Mouse (Mus musculus): Measurements from ENCODE around the gene Atxn1l. TPM values are rescaled to one million over a fixed set of nuclear protein-coding genes. Genes with fewer than 3 reads are reported as not detected.
A peak's percentile ranks its signal among the peaks of the same experiment; 100 is the strongest.

Gene Atxn1l
- total RNA-seq (2014; rRNA removed; ENCODE audit: low replicate concordance) (12.6 and 13.8 TPM in 2 replicates), polyA plus RNA-seq (2015; fragmentation: Nextera tagmentation; extraction: Ambion mirVana) (2.4 and 3.3 TPM in 2 replicates)

- peak within 1 kb of the TSS; percentile 82 for H3K27ac ChIP-seq (ENCODE audit: low read depth)
- H3K9ac ChIP-seq (replicated peaks; ENCODE audit: low read depth, low read length), result peak within 1 kb of the TSS; percentile 97
- peaks cover 21% of the 10 kb centered on the region for H3K36me3 ChIP-seq (replicated peaks; ENCODE audit: control insufficient read depth, insufficient read depth, low read length)
- peak within 1 kb of the TSS; percentile 84 for H3K4me2 ChIP-seq (ENCODE audit: low read depth, low read length)
- no peaks in the 10 kb centered on the region for H3K27me3 ChIP-seq (ENCODE audit: control insufficient read depth, insufficient read depth, low read length)
- TF ChIP-seq EP300 (IDR thresholded peaks at IDR 0.05; ENCODE audit: low read depth) (no peak), CTCF (IDR thresholded peaks at IDR 0.05; ENCODE audit: low read depth) (peak; percentile 61)
- under 1% methylated on average over 56 of the region's 59 CpGs for WGBS
- H3K4me3 ChIP-seq (ENCODE audit: low read depth, low read length), result peak within 1 kb of the TSS; percentile 96
- H3K9me3 ChIP-seq (replicated peaks; ENCODE audit: control insufficient read depth, low read length), result no peaks in the 10 kb centered on the region
- peak; percentile 88 for ATAC-seq (ENCODE audit: insufficient read depth, low read depth)
- peak; percentile 72 for DNase-seq (ENCODE audit: low spot score)
- peaks cover 7% of the 10 kb centered on the region; the same call in 1 of the 2 replicates for H3K4me1 ChIP-seq (ENCODE audit: control insufficient read depth, insufficient read depth)
These were observed at the start of gene Atxn1l for GRCm38 (mm10) chr8:109737237-109738048. TSS of gene Atxn1l (minus strand) at chr8:109737739.

DNA sequence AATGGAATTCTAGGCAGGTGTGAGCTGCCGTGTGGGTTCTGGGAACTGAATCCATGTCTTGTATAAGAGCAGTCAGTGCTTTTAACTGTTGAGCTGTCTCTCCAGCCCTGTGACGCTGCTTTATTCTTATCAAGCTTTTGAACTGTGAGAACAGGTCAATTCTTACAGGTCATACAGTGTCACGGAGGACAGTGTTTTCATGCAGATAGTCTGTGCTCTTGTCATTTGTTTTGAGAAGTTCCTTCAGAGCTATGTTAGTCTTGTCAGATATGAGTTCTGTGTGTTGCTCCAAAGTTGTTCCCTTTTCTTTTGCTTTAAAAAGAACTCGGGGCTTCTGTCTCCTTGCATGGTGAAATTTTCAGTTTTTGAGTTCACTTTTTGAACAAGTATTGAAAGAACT is 43.0 kb upstream of the Atxn1l start:
- Histone ChIP-seq H3K36me3 (replicated peaks; ENCODE audit: control insufficient read depth, insufficient read depth, low read length) (no peaks in the 10 kb centered on the region), H3K9ac (replicated peaks; ENCODE audit: low read depth, low read length) (no peak overlapping the region), H3K4me3 (ENCODE audit: low read depth, low read length) (no peak overlapping the region; the same call in 1 of the 2 replicates), H3K4me2 (ENCODE audit: low read depth, low read length) (no peak overlapping the region), H3K9me3 (replicated peaks; ENCODE audit: control insufficient read depth, low read length) (no peaks in the 10 kb centered on the region), H3K4me1 (ENCODE audit: control insufficient read depth, insufficient read depth) (peaks cover 12% of the 10 kb centered on the region), H3K27ac (ENCODE audit: low read depth) (no peak overlapping the region), H3K27me3 (ENCODE audit: control insufficient read depth, insufficient read depth, low read length) (no peaks in the 10 kb centered on the region)
- TF ChIP-seq CTCF (IDR thresholded peaks at IDR 0.05; ENCODE audit: low read depth) (no peak), EP300 (IDR thresholded peaks at IDR 0.05; ENCODE audit: low read depth) (no peak)
- WGBS, result 28% methylated on average over 4 of the region's 4 CpGs
- ATAC-seq (ENCODE audit: insufficient read depth, low read depth) (no peak), DNase-seq (ENCODE audit: low spot score) (no peak)

DNA sequence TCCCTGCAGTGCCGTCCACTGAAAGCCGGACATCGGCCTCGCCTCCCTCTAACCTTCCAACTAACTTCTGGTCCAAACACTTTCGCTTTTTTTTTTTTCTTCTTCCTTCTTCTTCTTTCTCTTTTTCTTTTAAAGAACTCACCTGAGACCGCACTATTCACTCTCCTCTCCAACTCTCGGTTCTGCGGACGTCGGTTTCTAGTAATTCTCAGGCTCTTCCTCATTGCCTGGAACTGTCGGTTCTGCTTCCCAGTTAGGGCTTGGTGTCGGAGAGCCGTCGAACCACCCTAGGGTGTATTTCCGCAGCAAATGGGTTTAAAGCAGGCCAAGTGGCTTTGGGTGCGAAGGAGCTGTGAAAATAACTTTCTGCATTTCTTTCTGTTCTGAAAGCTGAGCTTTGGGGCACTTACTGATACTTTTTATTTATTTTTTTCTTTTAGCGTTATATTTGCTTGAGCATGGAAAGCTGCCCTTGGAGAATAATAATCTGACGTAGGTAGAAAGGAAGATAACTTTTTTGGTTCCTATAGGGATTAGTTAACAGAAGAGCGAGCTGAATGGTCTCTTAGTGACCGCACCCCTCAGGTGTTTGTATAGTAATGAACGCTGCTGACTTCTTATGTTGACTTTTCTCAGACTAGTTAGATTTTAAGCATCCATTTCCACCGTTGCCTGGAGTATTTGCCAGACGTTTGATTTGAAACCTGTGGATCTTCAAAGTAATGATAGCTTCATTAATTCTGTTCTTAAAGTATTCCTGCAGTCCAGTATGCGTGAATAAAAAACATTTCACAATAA is 42.1 kb upstream of the Atxn1l start:
- peak overlapping the region; percentile 100 for H3K4me3 ChIP-seq (ENCODE audit: low read depth, low read length)
- H3K27ac ChIP-seq (ENCODE audit: low read depth), result peak overlapping the region; percentile 99
- DNase-seq (ENCODE audit: low spot score) (no peak), ATAC-seq (ENCODE audit: insufficient read depth, low read depth) (no peak)
- 14% methylated on average over 24 of the region's 24 CpGs for WGBS
- H3K4me1 ChIP-seq (ENCODE audit: control insufficient read depth, insufficient read depth), result peaks cover 12% of the 10 kb centered on the region
- peak overlapping the region; percentile 67 for H3K4me2 ChIP-seq (ENCODE audit: low read depth, low read length)
- H3K9ac ChIP-seq (replicated peaks; ENCODE audit: low read depth, low read length), result peak overlapping the region; percentile 96
- no peaks in the 10 kb centered on the region for H3K27me3 ChIP-seq (ENCODE audit: control insufficient read depth, insufficient read depth, low read length)
- no peaks in the 10 kb centered on the region for H3K36me3 ChIP-seq (replicated peaks; ENCODE audit: control insufficient read depth, insufficient read depth, low read length)
- H3K9me3 ChIP-seq (replicated peaks; ENCODE audit: control insufficient read depth, low read length), result no peaks in the 10 kb centered on the region
- TF ChIP-seq EP300 (IDR thresholded peaks at IDR 0.05; ENCODE audit: low read depth), result no peak
- no peak for TF ChIP-seq CTCF (IDR thresholded peaks at IDR 0.05; ENCODE audit: low read depth)

DNA sequence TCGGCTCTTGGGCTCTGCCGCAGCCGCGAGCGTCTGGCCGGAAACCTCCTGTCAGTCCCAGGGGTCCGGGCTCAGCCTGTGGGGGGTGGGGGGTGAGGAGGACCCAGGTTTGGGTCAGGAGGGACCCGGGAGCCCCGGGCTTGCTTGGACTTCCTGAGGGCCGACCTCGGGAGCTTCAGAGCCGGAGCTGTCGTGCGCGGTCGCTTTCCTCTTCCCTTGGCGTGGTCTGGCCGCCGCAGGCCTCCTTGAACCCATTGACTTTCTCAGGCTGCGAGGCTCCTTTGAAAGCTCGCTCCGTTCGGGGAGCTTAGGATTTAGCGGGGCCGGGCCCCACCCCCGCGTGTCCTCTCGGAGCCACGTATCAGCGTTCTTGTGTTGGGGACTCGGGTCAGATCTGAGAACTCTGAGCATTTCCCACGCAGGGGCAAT is 41.5 kb upstream of the Atxn1l start:
- ATAC-seq (ENCODE audit: insufficient read depth, low read depth), result peak; percentile 37
- WGBS, result 0% methylated on average over 27 of the region's 32 CpGs
- no peak for DNase-seq (ENCODE audit: low spot score)

GRCm38 (mm10) chr8:109778280-109778977 is 40.9 kb upstream of the Atxn1l start, which contains the start of gene Ap1g1:
TSS of gene Ap1g1 (plus strand) at chr8:109778554.
- H3K4me2 ChIP-seq (ENCODE audit: low read depth, low read length), result peak within 1 kb of the TSS; percentile 67
- peak within 1 kb of the TSS; percentile 100 for H3K4me3 ChIP-seq (ENCODE audit: low read depth, low read length)
- H3K9me3 ChIP-seq (replicated peaks; ENCODE audit: control insufficient read depth, low read length), result no peaks in the 10 kb centered on the region
- peak; percentile 99 for ATAC-seq (ENCODE audit: insufficient read depth, low read depth)
- peak within 1 kb of the TSS; percentile 96 for H3K9ac ChIP-seq (replicated peaks; ENCODE audit: low read depth, low read length)
- peak within 1 kb of the TSS; percentile 99 for H3K27ac ChIP-seq (ENCODE audit: low read depth)
- TF ChIP-seq EP300 (IDR thresholded peaks at IDR 0.05; ENCODE audit: low read depth), result peak; percentile 79
- no peak for TF ChIP-seq CTCF (IDR thresholded peaks at IDR 0.05; ENCODE audit: low read depth)
- DNase-seq (ENCODE audit: low spot score), result peak; percentile 98
- WGBS, result under 1% methylated on average over 56 of the region's 64 CpGs
- H3K27me3 ChIP-seq (ENCODE audit: control insufficient read depth, insufficient read depth, low read length), result no peaks in the 10 kb centered on the region
- peaks cover 12% of the 10 kb centered on the region for H3K4me1 ChIP-seq (ENCODE audit: control insufficient read depth, insufficient read depth)
- no peaks in the 10 kb centered on the region for H3K36me3 ChIP-seq (replicated peaks; ENCODE audit: control insufficient read depth, insufficient read depth, low read length)

More for the DNA sequence above, 41.5 kb upstream of the Atxn1l start:
- Histone ChIP-seq H3K36me3 (replicated peaks; ENCODE audit: control insufficient read depth, insufficient read depth, low read length) (no peaks in the 10 kb centered on the region), H3K4me2 (ENCODE audit: low read depth, low read length) (peak overlapping the region; percentile 67), H3K9me3 (replicated peaks; ENCODE audit: control insufficient read depth, low read length) (no peaks in the 10 kb centered on the region), H3K27ac (ENCODE audit: low read depth) (peak overlapping the region; percentile 99), H3K4me3 (ENCODE audit: low read depth, low read length) (peak overlapping the region; percentile 100), H3K27me3 (ENCODE audit: control insufficient read depth, insufficient read depth, low read length) (no peaks in the 10 kb centered on the region), H3K4me1 (ENCODE audit: control insufficient read depth, insufficient read depth) (peaks cover 12% of the 10 kb centered on the region), H3K9ac (replicated peaks; ENCODE audit: low read depth, low read length) (peak overlapping the region; percentile 96)
- TF ChIP-seq CTCF (IDR thresholded peaks at IDR 0.05; ENCODE audit: low read depth) (no peak), EP300 (IDR thresholded peaks at IDR 0.05; ENCODE audit: low read depth) (no peak)

All from heart, postnatal 0 days (tissue).